Mouse (Mus musculus) heart, postnatal 4 days (tissue): ENCODE measurements around the gene Sf3a3. TPM values are rescaled to one million over a fixed set of nuclear protein-coding genes. Genes with fewer than 3 reads are reported as not detected.
"Not testable (repeated sequence)": the region's sequence is repeated elsewhere in the genome, so short reads cannot be mapped to it uniquely, and the experiment has no call there.

Source experiments
- DNase-seq: peaks from one replicate; pipeline ENCODE4 v3.0.0; 2021
- total RNA-seq, 2 experiments: library from RNA; stranded (reverse); gene quantifications; 2 replicates each; pipeline ENCODE4 v1.2.3; 2021

Sf3a3 gene
- total RNA-seq, 2 experiments from 2014 or later, result 35.0 to 37.4 TPM

DNA sequence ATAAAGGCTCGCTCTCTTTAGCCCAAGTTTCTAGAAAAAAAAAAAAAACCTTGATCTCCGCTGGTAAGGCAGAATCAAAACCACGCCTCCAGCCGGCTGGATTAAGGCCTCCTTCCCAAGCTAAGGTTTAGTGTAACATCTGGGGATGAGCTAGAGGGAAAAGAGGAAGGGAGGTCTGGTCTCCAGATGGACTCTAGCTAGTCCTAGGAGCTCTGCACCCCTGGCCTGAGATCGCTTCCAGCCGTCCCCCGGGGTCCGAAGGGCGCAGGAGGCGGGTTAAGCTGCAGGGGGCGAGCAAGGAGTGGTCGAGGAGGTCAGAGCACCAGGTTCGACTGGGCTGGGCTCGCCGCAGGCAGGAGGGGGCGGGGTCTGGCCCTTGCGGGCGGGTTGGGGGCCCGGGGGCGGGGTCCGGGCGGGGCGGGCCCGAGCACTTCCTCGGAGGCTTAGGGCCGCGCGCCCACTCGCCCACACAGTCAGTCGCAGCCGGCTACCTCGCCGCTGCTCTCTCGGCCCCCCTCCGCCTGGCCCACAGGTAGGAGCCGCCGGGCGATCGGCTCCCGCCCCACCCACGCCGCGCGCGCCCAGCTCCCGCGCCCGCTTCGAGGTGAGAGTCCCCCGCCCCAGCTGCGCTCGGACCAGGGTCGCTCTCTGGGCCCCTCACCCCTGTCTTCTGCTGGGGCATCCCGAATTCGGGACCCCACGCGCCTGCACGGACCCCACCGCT, 14.2 kb upstream of the Sf3a3 start, which contains the start of gene Fhl3:
TSS of gene Fhl3 (plus strand) at position 454 of the 724 bp plus-strand sequence.
- peak; percentile 78 for DNase-seq

DNA sequence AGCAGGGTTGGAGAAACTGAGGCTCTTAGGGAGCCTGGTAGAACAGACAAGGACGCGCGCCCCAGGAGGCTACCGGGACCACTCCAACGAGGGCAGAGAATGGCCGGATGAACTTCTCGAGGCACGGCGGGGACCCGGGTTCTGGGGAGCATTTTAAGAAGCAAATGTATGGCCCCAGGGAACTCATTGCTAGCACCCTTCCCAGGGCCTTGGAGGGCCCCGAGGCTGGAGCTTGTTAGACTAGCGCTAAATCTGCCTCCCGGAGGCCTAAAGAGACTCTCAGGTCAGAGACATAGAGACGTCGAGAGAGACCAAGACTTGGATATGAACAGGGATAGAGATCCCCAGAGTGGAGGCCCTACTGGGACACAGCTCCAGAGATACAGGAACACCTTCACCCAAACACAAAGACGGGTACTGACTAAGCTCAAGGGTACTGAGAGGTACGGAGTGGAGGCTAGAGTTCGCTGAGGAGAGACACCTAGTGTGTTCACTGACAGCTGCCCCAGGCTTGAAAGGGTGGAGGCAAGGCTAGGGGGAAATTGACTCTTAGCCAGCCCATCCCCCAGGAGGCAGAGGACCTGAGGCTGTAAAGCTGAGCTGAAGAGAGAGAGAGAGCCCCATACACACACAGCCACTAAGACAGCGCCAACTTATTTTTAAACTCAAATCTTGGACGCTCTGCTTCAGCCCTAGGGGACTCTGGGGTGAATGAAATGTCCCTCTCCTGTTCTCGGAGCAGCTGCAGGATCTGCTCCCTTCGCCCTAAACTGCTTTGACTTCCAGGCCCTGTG, 13.3 kb upstream of the Sf3a3 start:
- peak; percentile 67 for DNase-seq

DNA sequence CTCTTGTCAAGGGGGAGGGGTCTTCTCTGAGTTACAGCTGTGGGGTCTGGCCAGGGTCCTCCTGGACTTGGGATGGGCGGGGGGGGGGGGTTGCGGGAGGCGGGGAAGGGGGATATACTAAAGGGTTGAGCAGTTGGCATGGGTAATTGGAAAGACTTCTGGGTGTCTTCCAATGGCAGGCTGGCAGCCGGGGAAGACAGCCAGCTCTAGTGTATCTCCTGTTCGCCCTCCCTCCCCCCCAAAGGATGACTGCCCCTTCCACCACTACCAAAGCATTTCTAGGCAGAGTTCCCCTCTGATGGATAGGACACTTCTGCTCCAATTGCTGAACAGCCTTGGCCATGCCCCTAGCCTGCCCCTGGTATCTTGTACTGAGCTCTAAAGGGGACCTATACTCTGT, 12.7 kb upstream of the Sf3a3 start:
- peak; percentile 38 for DNase-seq

DNA sequence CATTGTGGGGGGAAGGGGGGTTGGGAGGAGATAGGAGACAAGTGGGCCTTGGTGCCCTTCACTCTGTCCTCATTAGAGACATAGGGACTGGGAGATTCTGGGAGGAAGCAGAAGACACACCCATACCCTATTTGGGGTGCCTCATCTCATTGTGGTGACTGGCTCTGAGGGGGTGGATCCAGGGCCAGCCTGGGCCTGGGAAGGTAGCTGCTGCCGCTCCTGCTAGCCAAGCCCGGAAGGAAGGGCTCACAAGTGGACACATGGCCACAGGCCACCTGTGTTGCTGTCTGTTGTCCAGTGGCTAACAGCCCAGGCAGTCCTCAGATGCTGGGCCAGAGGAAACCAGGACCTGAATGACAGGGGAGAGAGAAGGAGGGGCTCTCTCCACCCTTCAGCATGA, 11.2 kb upstream of the Sf3a3 start:
- peak; percentile 34 for DNase-seq

DNA sequence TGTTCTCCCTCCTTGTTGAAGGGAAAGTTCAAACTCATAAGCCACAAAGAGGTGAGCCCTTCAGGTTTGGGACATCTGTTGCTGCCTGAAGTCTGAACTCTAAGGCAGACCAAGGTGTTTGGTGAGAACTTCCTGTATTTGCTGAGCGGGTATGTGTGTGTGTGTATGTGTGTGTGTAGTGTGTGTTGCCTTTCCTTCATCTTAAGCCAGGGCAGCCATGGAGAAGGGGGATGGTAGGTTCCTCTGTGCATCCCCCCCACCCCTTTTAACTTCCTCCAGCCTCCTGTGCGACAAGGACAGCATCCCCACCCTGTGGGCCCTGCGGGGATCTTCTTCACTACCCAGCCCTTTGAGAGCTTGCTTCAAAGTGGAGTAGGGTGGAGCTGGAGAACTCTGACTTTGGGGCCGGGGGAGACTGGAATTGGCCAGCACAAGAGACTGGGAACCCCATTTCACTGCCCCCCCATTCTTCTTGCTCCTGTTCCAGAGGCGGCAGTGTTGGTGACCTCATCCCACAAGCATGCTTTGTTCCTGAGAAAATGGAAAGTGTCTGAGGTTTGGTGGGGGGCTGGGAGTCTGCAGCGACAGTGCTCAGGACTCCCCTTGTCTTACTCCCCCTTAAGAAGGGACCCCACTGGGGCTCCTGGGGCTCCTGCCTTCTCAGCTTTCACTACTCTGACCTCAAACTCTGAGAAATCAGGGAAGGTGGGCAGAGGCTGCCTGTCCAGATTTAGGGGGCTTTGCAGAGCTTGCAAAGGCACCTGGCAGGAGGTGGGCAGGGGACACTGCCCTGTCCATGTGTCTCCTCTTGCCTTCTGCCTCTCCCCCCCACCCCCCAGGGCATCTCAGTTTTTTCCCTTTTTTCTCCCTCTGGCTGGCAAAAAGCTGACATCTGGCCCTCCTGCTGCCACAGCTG, 10.4 kb upstream of the Sf3a3 start:
- DNase-seq, result peak; percentile 46

DNA sequence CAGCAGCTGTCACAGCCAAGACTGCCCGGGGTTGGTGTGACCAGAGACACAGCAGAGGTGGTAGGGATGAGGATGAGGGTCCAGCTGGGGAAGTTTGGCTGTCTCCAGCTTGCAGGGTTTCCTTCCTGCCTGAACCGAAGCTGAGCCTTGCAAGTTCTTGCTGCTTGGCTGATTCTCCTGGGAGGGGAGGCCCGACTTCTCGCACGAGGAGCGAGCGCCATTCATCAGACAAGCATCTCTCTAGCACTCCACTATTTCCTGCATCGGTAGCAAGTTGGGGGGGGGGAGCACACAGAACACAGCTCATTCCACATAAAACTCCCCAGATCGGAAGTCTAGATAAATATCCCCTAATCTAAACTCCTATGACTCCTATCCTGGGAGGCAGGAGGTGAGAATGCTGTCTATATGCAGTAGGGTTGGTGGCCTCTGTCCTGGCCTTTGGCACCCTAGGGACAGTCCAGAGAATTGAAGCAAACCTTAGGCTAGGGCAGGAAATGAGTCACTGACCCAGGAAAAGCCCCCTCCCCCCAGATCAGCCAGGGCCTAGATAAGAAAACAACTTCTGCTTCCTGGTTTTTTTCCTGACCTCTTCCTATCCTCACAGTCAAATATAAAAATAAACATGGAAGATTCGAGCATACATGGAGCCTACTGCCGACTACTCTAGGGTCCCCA, 9.6 kb upstream of the Sf3a3 start:
- peak; percentile 68 for DNase-seq

DNA sequence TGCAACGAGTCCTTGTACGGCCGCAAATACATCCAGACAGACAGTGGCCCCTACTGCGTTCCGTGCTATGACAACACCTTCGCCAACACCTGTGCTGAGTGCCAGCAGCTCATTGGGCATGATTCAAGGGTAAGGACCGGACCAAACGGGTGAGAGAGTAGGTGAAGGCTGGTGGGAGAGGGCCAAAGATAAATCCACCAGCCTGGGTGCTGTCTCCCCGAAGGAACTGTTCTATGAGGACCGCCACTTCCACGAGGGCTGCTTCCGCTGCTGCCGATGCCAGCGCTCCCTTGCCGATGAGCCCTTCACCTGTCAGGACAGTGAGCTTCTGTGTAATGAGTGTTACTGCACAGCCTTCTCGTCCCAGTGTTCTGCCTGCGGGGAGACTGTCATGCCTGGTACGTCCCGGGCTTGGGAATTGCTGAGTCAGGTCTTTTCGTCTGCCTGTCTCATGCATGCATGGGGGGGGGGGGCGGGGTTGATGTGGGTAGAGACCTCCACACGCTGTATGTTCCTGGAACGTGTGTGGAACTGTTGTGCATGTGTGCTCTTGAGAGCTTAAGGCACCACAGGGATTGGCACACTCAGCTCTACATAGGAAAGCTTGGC, 8.8 kb upstream of the Sf3a3 start:
- no peak for DNase-seq

DNA sequence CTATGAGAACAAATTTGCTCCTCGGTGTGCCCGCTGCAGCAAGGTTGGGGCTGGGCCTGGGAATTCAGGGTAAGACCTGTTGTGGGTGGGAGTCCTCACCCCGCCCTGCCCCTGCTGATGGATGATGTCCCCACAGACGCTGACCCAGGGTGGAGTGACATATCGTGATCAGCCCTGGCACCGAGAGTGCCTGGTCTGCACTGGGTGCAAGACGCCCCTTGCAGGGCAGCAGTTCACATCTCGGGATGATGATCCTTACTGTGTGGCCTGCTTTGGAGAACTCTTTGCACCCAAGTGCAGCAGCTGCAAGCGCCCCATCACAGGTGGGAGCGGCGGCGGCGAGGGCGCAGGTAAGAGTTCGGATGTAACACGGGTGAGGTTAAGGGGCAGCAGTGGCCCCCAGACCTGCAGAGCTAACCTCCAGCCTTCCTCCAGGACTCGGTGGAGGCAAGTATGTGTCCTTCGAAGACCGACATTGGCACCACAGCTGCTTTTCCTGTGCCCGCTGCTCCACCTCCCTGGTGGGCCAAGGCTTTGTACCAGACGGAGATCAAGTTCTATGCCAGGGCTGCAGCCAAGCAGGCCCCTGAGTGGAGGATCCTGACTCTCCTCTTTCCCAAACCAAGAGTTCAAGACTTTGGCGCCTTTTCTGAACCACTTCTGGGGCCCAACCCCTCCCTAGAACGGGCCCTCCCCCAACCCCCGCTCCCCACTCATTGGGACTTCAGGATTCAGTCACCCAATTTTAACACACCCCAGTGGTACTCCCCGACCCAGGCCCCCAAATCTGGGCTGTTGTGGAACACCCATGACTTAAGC, 7.0 kb upstream of the Sf3a3 start:
- not testable (repeated sequence) for DNase-seq

DNA sequence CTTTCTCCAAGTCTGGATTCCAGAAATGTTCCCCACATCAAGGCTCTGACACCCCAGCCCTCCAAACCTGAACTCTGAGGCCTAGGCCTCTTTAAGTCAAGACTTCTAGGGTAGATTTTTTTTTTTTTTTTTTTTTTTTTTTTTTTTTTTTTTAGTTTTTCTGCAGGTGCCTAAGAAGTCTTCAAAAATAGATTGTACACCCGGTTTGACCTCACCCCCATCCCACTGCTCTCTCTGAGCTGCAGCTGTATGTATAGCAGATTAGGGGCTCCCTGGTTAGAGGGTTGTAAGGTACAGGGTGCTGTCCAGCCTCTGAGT, 6.4 kb upstream of the Sf3a3 start:
- not testable (repeated sequence) for DNase-seq

DNA sequence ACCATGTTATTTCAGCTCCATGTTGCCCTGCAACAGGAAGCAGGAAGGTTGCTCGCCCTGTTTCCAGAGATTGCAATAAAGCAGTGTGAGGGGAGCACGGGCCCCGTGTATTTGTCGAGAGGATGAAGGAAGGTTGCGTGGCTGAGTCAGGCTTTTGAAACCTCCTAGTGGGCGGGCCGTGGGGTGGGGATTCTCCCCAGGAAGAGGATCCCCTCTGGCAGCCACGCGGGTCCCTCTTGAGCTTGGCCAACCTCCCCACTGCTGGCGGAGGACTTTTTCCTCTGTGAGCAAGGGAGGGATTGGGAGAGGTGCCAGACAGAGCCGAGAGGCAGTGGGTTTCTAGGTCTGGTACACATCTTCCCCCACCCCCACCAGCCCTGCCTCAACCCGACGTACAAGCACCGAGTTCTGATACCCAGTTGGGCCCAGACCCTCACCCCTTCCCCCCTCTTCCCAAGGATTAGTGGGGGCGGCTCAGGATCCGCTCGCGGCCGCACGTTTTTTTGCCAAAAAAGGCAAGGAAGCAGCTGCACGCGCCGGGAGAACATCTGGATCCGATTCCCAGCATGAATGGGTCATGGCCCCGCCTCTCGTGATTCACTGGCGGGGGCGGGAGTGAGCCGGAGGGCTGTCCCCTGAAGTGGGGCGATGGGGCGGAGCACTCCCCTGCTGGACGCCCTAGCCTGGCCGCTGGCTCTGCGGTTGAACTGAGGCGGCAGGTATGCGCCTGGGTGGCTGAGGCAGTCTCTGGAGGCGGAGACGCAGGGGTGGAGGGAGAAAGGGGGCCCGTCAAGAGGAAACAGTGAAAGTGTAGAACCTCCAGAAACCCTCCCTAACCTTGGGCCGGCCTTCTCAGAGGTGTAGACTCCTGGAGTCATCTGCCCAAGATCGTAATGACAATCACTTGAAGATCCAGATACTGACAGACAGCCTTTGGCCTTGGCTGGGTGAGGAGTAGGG, 5.8 kb upstream of the Sf3a3 start:
- DNase-seq, result peak; percentile 94

DNA sequence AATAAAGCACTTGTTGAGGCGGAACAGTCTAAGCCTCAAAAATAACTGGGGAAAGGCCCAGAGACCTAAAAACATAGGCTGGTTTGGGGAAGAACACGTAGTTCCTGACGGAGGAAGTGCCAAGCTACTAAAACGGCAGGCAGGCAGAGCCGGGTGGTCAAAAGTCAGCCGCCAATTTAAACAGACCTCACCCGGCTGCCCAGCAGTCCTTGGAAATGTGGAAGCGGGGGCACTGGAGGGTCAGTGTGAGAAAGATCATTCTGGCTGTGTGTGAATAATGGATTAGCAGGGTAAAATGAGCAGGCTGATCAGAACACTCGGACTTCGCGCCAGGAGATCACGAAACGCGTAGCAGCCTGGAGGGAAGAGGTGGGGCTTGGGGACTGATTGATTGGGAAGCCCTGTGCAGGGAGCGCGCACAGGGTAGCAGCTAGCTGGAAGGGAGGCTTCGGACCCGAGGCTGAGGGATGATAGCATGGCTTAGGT, 4.6 kb upstream of the Sf3a3 start:
- peak; percentile 55 for DNase-seq

DNA sequence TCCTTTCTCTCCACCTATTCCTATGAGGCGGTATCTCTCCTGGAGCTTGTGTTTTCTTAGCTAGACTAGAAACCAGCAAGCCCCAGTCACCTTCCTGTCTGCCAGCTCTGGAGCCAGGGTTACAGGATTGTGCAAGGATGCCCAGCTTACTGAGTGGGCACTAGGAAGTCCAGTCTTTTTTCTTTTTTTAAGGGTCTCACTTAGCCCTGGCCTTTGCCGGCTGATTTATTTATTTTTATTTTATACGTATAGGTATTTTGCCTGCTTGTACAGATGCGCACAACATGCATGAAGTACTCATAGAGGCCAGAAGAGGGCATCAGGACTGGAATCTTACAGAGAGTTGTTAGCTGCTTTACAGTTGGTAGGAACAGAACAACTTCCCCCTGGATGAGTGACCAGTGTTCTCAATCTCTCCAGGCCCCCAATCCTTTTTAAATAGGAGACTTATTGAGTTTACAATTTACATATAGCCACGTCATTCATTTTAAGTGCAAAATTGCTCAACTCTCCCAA, 3.7 kb upstream of the Sf3a3 start:
- peak; percentile 63 for DNase-seq

DNA sequence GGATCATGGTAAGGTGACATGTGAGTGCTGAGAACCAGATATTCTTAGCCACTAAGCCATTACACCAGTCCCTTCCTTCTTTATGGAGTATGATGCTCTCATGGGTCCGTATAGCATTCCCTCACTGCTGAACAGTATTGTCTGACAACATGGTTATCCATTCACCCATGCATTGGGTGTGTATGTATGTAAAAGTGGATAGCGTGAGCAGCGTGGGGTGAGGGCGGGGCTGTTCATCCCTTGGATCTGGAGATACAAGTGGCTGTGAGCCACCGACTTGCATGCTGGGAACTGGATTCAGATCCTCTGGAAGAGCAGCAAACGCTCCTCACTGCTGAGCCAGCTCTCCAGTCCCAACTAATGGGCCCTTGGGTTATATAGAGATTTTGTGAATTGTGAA, 2.0 kb upstream of the Sf3a3 start:
- DNase-seq, result no peak

DNA sequence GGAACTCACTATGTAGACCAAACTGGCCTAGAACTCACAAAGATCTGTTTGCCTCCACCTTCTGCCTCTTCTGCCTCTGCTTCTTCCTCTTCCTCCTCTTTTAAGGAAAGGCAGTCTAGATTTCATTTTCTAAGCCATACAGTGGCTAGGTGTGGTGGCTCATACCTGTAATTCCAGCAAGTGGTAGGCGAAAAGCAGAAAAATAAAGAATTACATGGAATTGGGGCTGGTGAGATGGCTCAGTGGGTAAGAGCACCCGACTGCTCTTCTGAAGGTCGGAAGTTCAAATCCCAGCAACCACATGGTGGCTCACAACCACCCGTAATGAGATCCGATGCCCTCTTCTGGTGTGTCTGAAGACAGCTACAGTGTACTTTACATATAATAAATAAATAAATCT, 726 bp upstream of the Sf3a3 start:
- not testable (repeated sequence) for DNase-seq

DNA sequence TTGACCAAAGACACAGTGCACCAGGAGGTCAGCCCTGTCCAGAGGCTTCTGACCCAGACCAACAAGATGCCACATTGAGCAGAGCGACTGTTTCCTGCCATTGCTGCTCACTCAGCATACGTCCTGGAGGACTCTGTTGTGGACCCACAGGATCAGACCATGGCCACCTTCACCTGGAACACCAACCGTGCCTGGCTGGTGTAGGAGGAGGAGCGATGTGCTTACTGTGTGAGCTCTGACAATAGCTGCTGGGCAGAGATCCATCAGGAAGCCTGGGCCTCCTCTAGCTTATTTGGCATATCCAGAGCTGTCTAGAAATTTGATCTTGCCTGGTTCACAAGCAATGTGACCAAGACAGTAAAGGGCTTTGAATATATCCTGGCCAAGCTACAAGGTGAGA, 4.5 kb downstream of the Sf3a3 start:
- no peak for DNase-seq

DNA sequence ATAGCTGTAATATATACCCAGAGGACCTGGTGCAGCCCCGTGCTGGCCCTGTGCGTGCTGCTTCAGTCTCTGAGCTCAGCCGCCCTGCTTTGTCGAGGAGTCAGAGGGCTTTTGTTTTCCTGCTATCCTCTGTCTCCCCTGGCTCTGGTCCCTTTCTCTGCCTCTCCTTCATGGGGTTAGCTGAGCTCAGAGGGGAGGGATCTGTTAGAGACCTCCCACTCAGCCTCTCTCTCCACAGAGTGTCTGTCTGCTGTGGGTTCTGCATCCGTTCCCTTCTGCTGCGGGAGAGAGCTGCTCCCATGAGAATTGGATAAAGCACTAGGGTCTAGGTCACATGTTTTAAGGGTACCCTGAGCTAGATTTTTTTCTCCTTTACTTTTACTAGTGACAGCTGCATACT, 11.5 kb downstream of the Sf3a3 start:
- no peak for DNase-seq

DNA sequence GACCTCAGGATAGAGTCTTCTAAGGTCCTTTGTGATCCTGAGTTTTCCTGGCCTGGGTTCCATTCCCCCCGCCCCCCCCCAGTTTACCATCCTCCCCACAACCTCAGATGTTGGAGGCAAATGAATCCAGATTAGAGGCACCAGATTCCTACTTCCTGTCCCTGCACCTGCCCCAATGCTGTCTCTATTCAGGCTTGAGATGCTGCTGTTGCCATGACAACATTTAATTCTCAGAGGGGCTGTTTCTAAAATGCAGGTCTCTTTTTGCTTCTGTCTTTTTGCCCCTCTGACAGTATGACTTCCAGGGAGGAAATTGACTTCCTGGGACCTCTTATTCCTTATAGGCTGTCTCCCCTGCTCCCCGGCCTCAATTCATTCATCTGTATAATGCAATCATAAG, 22.4 kb downstream of the Sf3a3 start:
- no peak for DNase-seq

DNA sequence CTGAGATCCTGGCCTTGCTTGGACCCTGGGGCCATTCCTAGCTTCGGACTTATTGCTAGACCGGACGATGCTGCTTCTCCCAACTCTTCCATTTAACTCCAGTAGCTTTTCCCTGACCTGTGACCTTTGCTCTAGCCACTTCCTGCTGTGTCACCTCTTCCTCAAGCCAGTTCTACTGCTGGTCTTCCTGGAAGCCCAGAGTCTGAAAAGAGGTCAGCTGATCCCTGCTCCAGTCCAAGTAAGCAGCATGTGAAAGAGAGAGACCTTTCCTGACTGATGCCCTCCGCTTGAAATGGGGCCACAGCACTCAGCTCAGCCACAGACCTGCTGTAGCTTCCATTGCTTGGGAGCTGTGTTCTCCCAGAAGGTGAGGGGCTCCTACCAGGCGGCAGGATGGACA, 22.9 kb downstream of the Sf3a3 start:
- DNase-seq, result no peak

DNA sequence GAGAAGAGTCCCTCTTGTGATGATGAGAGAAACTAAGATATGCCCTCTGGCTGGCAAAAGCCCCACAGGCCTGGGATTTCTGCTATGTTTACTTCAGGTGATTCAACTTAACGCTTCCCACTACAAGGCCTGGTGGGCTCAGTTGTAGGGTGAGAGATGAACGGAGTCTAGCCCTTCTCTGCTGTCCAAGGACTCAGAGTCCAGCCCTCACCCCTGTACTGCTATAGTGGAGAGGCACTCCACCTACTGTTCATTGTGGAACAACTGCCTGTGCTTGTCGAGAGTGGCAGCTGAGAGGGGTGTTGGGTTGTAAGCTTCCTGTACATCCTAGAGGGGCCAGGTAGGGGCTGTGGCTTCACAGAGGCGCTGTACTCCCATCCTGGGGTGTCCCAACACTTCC, 23.4 kb downstream of the Sf3a3 start:
- no peak for DNase-seq
